Mouse (Mus musculus): ENCODE data around the gene Cacng1.

The Cacng1 gene

DNA sequence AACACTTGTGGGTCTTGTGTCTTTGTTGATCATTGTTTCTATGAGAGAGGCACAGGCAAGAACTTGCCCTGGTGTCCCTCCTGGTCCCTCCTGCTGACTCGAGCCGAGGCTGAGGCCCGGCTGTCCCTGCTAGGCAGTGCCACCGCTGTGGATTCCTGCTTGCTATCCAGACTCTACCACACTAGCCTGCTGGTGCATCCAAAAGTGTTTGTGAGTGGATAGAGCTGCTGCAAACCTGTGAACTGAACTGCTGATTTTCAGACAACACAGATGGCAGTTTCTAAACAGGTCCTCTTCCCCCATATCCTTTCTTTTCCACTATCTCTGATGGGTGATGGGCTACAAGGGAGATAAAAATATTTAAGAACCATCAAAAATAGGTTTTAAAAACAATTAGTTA is 60.8 kb downstream of the Cacng1 start:
- DNase-seq (ENCODE audit: low read depth), result no peak
